Mouse (Mus musculus): ENCODE results near the gene Ablim1. TPM values are rescaled to one million over a fixed set of nuclear protein-coding genes. Genes with fewer than 3 reads are reported as not detected.

Ablim1 gene
- polyA plus RNA-seq (2017; shearing (Covaris generic)): 715 TPM

GRCm38 (mm10) chr19:57314346-57315012, at the start of gene Ablim1:
Gene Ablim1, minus strand, starts transcription at chr19:57314919.

DNA sequence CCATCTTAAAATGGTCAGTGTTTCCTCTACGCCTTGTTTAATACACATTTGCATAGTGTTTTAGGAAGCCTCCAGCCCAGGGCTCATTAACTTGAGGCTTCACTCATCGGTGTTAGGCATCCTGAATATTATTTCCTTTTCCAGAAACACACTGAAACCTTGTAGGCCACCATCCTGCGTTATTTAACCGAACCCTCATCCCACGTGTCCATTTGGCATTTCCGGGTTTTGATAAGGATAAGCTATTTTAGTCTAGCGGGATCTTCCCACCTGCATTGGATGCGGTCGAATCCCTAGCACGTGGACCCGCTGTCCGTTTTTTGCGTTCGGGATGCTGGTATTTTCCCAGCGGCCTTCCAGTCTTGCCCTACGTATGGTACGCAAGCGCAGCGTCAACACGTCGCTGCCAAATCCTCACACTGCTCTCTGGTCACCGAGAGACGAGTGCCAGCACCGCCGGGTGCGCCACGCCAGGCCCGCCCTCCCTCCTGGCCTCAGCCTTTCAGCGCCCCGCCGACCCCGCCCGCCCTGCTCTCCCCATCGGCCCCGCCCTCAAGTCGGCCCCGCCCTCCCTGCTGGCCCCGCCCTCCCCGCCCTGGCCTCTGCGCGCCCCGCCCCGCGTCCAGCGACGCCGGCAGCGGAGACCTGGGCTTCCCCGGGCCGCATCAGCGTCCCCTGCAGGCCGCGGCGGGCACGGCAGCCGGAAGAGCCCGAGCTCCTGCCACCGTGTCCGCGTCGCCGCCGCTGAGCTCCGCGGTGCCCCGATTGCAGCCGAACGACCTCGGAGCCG, 45.8 kb upstream of the Ablim1 start, which contains the start of gene Fam160b1:
TSS of gene Fam160b1 (plus strand) at position 340 of the 790 bp plus-strand sequence.

GRCm38 (mm10) chr19:57007781-57008710, 306.7 kb downstream of the Ablim1 start, which contains the start of gene Afap1l2:
Gene Afap1l2, minus strand, starts transcription at chr19:57008228.

Other genes starting within 250 kb of the Ablim1 start
- gene Fam160b1, start 45.8 kb upstream of the Ablim1 start, polyA plus RNA-seq (2017; shearing (Covaris generic)): 4.6 TPM
- 17.8 TPM for gene Trub1, start 138.0 kb upstream of the Ablim1 start, polyA plus RNA-seq (2017; shearing (Covaris generic))

Measured in inflammation-experienced regulatory T-cells, adult 16 weeks (primary cell).